Mouse (Mus musculus) hindbrain, embryonic 14.5 days (tissue): ENCODE measurements around the gene Hsd17b1. TPM values are rescaled to one million over a fixed set of nuclear protein-coding genes. Genes with fewer than 3 reads are reported as not detected.

Experiments
- ATAC-seq: fragments of 200-750 bp; cut with Nextera tagmentation; 2 replicates; pipeline ENCODE4 v1.8.0; 2017; ENCODE audit warnings: moderate number of reproducible peaks, mild to moderate bottlenecking, moderate TSS enrichment, moderate library complexity; ENCODE audit not compliant: low FRiP score
- DNase-seq: peaks from one replicate; pipeline ENCODE4 v3.0.0-alpha.2; 2015; ENCODE audit warnings: low spot score
- H3K27ac ChIP-seq: fragments of 300-500 bp; sonication (generic); 2 replicates; pipeline ENCODE4 v1.5.1; 2014; ENCODE audit warnings: mild to moderate bottlenecking, moderate library complexity
- H3K27me3 ChIP-seq: fragments of 300-500 bp; sonication (generic); 2 replicates; pipeline ENCODE4 v1.6.1; 2014; ENCODE audit warnings: mild to moderate bottlenecking, low read length, mixed read lengths; ENCODE audit not compliant: control insufficient read depth, insufficient read depth
- H3K36me3 ChIP-seq: fragments of 300-500 bp; sonication (generic); replicated peaks from 2 replicates; pipeline ENCODE4 v1.6.1; 2014; ENCODE audit not compliant: control insufficient read depth, insufficient read depth
- H3K4me1 ChIP-seq: fragments of 300-500 bp; sonication (generic); replicated peaks from 2 replicates; pipeline ENCODE4 v1.6.1; 2014; ENCODE audit warnings: antibody characterized with exemption, low read length, mixed read lengths; ENCODE audit not compliant: control insufficient read depth, insufficient read depth
- H3K4me2 ChIP-seq: fragments of 300-500 bp; sonication (generic); replicated peaks from 2 replicates; pipeline ENCODE4 v1.6.1; 2014; ENCODE audit warnings: mild to moderate bottlenecking, moderate library complexity
- H3K4me3 ChIP-seq: fragments of 300-500 bp; sonication (generic); replicated peaks from 2 replicates; pipeline ENCODE4 v1.5.1; 2014; ENCODE audit warnings: mild to moderate bottlenecking, low read length
- H3K9ac ChIP-seq: fragments of 300-500 bp; sonication (generic); 2 replicates; pipeline ENCODE4 v1.6.1; 2014
- H3K9me3 ChIP-seq: fragments of 300-500 bp; sonication (generic); 2 replicates; pipeline ENCODE4 v1.6.1; 2016; ENCODE audit warnings: low read length; ENCODE audit not compliant: control insufficient read depth
- WGBS: fragments of 180-500 bp; shearing (Covaris S2); extraction: QIAGEN DNeasy Blood & Tissue Kit; methylation state at CpG from one replicate; pipeline ENCODE4 v1.1.7; 2014; 5-methylcytosine and 5-hydroxymethylcytosine counted together
- polyA plus RNA-seq: library from polyadenylated mRNA; unstranded; fragments of >200 nt; fragmentation: Nextera tagmentation; extraction: Ambion mirVana; gene quantifications from 2 replicates; pipeline ENCODE4 v1.2.1, GENCODE M21; 2014

The Hsd17b1 gene
- polyA plus RNA-seq, 1 experiment from 2014 or later = not detected

GRCm38 (mm10) chr11:101081659-101082058, 3.4 kb downstream of the Hsd17b1 start:
- no peaks in the 10 kb centered on the region for H3K9me3 ChIP-seq
- H3K4me2 ChIP-seq = peak overlapping the region; percentile 92
- H3K27me3 ChIP-seq = peaks cover 47% of the 10 kb centered on the region
- 5% methylated on average over 10 of the region's 10 CpGs for WGBS
- DNase-seq (no peak), ATAC-seq (no peak)
- H3K36me3 ChIP-seq = peaks cover 13% of the 10 kb centered on the region
- H3K4me1 ChIP-seq = peaks cover 26% of the 10 kb centered on the region
- H3K27ac ChIP-seq = peak overlapping the region; percentile 85
- peak overlapping the region; percentile 88 for H3K9ac ChIP-seq
- H3K4me3 ChIP-seq = peak overlapping the region; percentile 67

GRCm38 (mm10) chr11:101082208-101083082, 4.2 kb downstream of the Hsd17b1 start, which contains the start of gene Coasy:
Gene Coasy (plus strand): TSS chr11:101082565.
- Histone ChIP-seq H3K36me3 (peaks cover 8% of the 10 kb centered on the region; the same call in 1 of the 2 replicates), H3K27ac (peak within 1 kb of the TSS; percentile 85), H3K27me3 (peaks cover 40% of the 10 kb centered on the region), H3K4me3 (peak within 1 kb of the TSS; percentile 67), H3K9ac (peak within 1 kb of the TSS; percentile 88), H3K4me2 (peak within 1 kb of the TSS; percentile 92), H3K4me1 (peaks cover 27% of the 10 kb centered on the region), H3K9me3 (no peaks in the 10 kb centered on the region)
- ATAC-seq (peak; percentile 91), DNase-seq (peak; percentile 89)
- WGBS = under 1% methylated on average over 50 of the region's 51 CpGs

- Histone ChIP-seq H3K4me3 (peak overlapping the region; percentile 67), H3K27me3 (peaks cover 33% of the 10 kb centered on the region), H3K36me3 (peaks cover 8% of the 10 kb centered on the region; the same call in 1 of the 2 replicates), H3K9me3 (no peaks in the 10 kb centered on the region), H3K27ac (peak overlapping the region; percentile 85), H3K4me2 (peak overlapping the region; percentile 92), H3K4me1 (peaks cover 33% of the 10 kb centered on the region), H3K9ac (peak overlapping the region; percentile 88)
- ATAC-seq (no peak), DNase-seq (no peak)
- WGBS = 37% methylated on average over 19 of the region's 19 CpGs
Observed at GRCm38 (mm10) chr11:101083083-101083697, 5.0 kb downstream of the Hsd17b1 start.

GRCm38 (mm10) chr11:101084246-101084645, 6.0 kb downstream of the Hsd17b1 start:
- Histone ChIP-seq H3K9me3 (no peaks in the 10 kb centered on the region), H3K27ac (no peak overlapping the region), H3K36me3 (peaks cover 16% of the 10 kb centered on the region), H3K4me2 (no peak overlapping the region), H3K27me3 (peaks cover 22% of the 10 kb centered on the region), H3K4me1 (peaks cover 34% of the 10 kb centered on the region), H3K9ac (no peak overlapping the region), H3K4me3 (no peak overlapping the region)
- DNase-seq (no peak), ATAC-seq (no peak)
- 86% methylated on average over 14 of the region's 14 CpGs for WGBS

GRCm38 (mm10) chr11:101084811-101085210, 6.6 kb downstream of the Hsd17b1 start:
- WGBS = 95% methylated on average over 12 of the region's 12 CpGs
- peaks cover 22% of the 10 kb centered on the region for H3K36me3 ChIP-seq
- ATAC-seq (no peak), DNase-seq (no peak)
- H3K9me3 ChIP-seq = no peaks in the 10 kb centered on the region
- H3K4me1 ChIP-seq = peaks cover 34% of the 10 kb centered on the region
- no peak overlapping the region for H3K9ac ChIP-seq
- no peak overlapping the region for H3K4me2 ChIP-seq
- peaks cover 16% of the 10 kb centered on the region for H3K27me3 ChIP-seq
- no peak overlapping the region for H3K4me3 ChIP-seq
- no peak overlapping the region for H3K27ac ChIP-seq

- Histone ChIP-seq H3K4me3 (no peak overlapping the region), H3K4me1 (peaks cover 34% of the 10 kb centered on the region), H3K9me3 (no peaks in the 10 kb centered on the region), H3K36me3 (peaks cover 32% of the 10 kb centered on the region), H3K27ac (peak overlapping the region; percentile 70; the same call in 1 of the 2 replicates), H3K9ac (peak overlapping the region; percentile 90; the same call in 1 of the 2 replicates), H3K4me2 (no peak overlapping the region; the same call in 1 of the 2 replicates), H3K27me3 (peaks cover 7% of the 10 kb centered on the region; the same call in 1 of the 2 replicates)
- DNase-seq = no peak
- ATAC-seq = no peak
- 91% methylated on average over 18 of the region's 18 CpGs for WGBS
Observed at GRCm38 (mm10) chr11:101085617-101086322, 7.6 kb downstream of the Hsd17b1 start.

GRCm38 (mm10) chr11:101086323-101086674, 8.1 kb downstream of the Hsd17b1 start:
- Histone ChIP-seq H3K9ac (peak overlapping the region; percentile 90), H3K36me3 (peaks cover 37% of the 10 kb centered on the region), H3K9me3 (no peaks in the 10 kb centered on the region), H3K27ac (peak overlapping the region; percentile 70), H3K4me2 (peak overlapping the region; percentile 76), H3K27me3 (peaks cover 1% of the 10 kb centered on the region; the same call in 1 of the 2 replicates), H3K4me3 (peak overlapping the region; percentile 81; the same call in 1 of the 2 replicates), H3K4me1 (peaks cover 34% of the 10 kb centered on the region)
- WGBS = 85% methylated on average over 6 of the region's 6 CpGs
- no peak for ATAC-seq
- DNase-seq = no peak

- DNase-seq (peak; percentile 93), ATAC-seq (peak; percentile 86)
- WGBS = 2% methylated on average over 52 of the region's 52 CpGs
- peak within 1 kb of the TSS; percentile 70 for H3K27ac ChIP-seq
- peaks cover 44% of the 10 kb centered on the region for H3K36me3 ChIP-seq
- H3K4me1 ChIP-seq = peaks cover 27% of the 10 kb centered on the region
- H3K9me3 ChIP-seq = no peaks in the 10 kb centered on the region
- peak within 1 kb of the TSS; percentile 90 for H3K9ac ChIP-seq
- peak within 1 kb of the TSS; percentile 81 for H3K4me3 ChIP-seq
- peak within 1 kb of the TSS; percentile 76 for H3K4me2 ChIP-seq
- H3K27me3 ChIP-seq = no peaks in the 10 kb centered on the region
Observed at GRCm38 (mm10) chr11:101086756-101087681, 8.8 kb downstream of the Hsd17b1 start, which contains the start of gene Mlx. Gene Mlx (plus strand): TSS chr11:101087277.
